In the genomic region with DNA sequence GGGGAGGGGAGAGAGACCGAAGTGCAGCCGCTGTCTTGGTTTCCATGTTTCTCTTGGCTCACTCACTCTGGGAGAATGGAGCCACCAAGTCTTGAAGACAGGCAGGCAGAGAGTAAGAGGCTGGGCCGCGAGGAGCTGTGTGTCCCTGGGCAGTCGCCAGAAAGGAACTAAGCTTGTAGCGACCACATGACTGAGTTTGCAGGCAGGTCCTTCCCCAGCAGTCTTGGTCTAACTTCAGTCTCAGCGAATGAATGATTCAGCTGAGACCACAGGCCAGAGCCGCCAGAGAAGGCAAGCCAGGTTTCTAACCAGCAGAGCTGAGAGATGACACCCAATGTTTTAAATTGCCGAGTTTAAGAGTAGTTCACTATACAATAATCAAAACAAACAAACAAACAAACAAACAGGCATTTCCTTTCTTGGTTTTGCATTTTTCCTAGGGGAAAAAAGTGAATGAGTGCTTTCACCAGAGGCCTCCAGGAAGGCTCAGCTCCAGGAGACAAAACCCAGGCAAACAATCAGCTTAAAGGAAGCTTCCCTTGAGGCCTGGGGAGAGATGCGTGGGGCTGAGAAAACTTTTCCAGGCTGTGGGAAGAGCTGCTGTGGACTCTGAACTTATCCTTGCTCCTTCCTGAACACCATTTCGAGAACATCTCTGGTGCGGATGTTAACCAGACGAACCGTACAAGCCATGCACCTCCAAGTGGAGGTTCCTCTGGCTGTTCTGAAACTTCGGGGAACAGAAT, we compare ENCODE assay signal across 8 mouse cellular contexts.
A peak's percentile ranks its signal among the peaks of the same experiment; 100 is the strongest.
DNase-seq lines count a peak whose midpoint lies in the region; ATAC-seq lines count a peak whose summit lies in the region.

No protein-coding gene starts in this region.

- H3K4me2 ChIP-seq in hindbrain, embryonic 15.5 days, result no peak overlapping the region
- no peak overlapping the region for H3K4me2 ChIP-seq in hindbrain, embryonic 16.5 days (ENCODE audit: low read length)
- H3K4me2 ChIP-seq in embryonic facial prominence, embryonic 14.5 days (ENCODE audit: low read depth, low read length), result peak overlapping the region; percentile 49
- no peak overlapping the region for H3K4me2 ChIP-seq in limb, embryonic 15.5 days
- no peak overlapping the region for H3K4me2 ChIP-seq in stomach, embryonic 16.5 days (ENCODE audit: low read depth, low read length)

- H3K27me3 ChIP-seq in hindbrain, embryonic 15.5 days, result peaks cover 3% of the 10 kb centered on the region; the same call in 1 of the 2 replicates
- no peaks in the 10 kb centered on the region for H3K27me3 ChIP-seq in hindbrain, embryonic 16.5 days (replicated peaks; ENCODE audit: control insufficient read depth, insufficient read depth, low read length)
- no peaks in the 10 kb centered on the region for H3K27me3 ChIP-seq in embryonic facial prominence, embryonic 14.5 days (replicated peaks; ENCODE audit: control insufficient read depth, insufficient read depth, low read length)
- no peaks in the 10 kb centered on the region for H3K27me3 ChIP-seq in limb, embryonic 15.5 days
- H3K27me3 ChIP-seq in stomach, embryonic 16.5 days (ENCODE audit: control insufficient read depth, insufficient read depth, low read length), result no peaks in the 10 kb centered on the region

- H3K4me3 ChIP-seq in hindbrain, embryonic 15.5 days, result no peak overlapping the region
- H3K4me3 ChIP-seq in hindbrain, embryonic 16.5 days (ENCODE audit: low read length), result no peak overlapping the region
- H3K4me3 ChIP-seq in embryonic facial prominence, embryonic 14.5 days (ENCODE audit: low read depth, low read length), result no peak overlapping the region
- no peak overlapping the region for H3K4me3 ChIP-seq in limb, embryonic 15.5 days
- H3K4me3 ChIP-seq in stomach, embryonic 16.5 days (replicated peaks; ENCODE audit: low read length), result no peak overlapping the region

- 66% methylated on average over 15 of the region's 15 CpGs for WGBS in hindbrain, embryonic 15.5 days
- WGBS in hindbrain, embryonic 16.5 days, result 60% methylated on average over 15 of the region's 15 CpGs
- 41% methylated on average over 13 of the region's 15 CpGs for WGBS in embryonic facial prominence, embryonic 14.5 days
- 52% methylated on average over 13 of the region's 15 CpGs for WGBS in limb, embryonic 15.5 days
- WGBS in stomach, embryonic 16.5 days, result 66% methylated on average over 15 of the region's 15 CpGs

- peaks cover 34% of the 10 kb centered on the region for H3K4me1 ChIP-seq in hindbrain, embryonic 15.5 days (replicated peaks)
- H3K4me1 ChIP-seq in hindbrain, embryonic 16.5 days (ENCODE audit: control insufficient read depth, insufficient read depth, low read depth, low read length), result peaks cover 21% of the 10 kb centered on the region
- H3K4me1 ChIP-seq in embryonic facial prominence, embryonic 14.5 days (ENCODE audit: control insufficient read depth, insufficient read depth, low read length), result peaks cover 50% of the 10 kb centered on the region
- H3K4me1 ChIP-seq in limb, embryonic 15.5 days, result peaks cover 53% of the 10 kb centered on the region
- H3K4me1 ChIP-seq in stomach, embryonic 16.5 days (ENCODE audit: control insufficient read depth, insufficient read depth, low read length), result peaks cover 33% of the 10 kb centered on the region

- H3K9me3 ChIP-seq in hindbrain, embryonic 15.5 days, result no peaks in the 10 kb centered on the region
- no peaks in the 10 kb centered on the region for H3K9me3 ChIP-seq in hindbrain, embryonic 16.5 days (ENCODE audit: control insufficient read depth, low read length)
- H3K9me3 ChIP-seq in embryonic facial prominence, embryonic 14.5 days (ENCODE audit: control insufficient read depth, low read length), result no peaks in the 10 kb centered on the region
- H3K9me3 ChIP-seq in limb, embryonic 15.5 days, result no peaks in the 10 kb centered on the region
- H3K9me3 ChIP-seq in stomach, embryonic 16.5 days (replicated peaks; ENCODE audit: control insufficient read depth, low read length), result no peaks in the 10 kb centered on the region

- ATAC-seq in hindbrain, embryonic 15.5 days (ENCODE audit: low FRiP score, low read depth), result no peak
- ATAC-seq in hindbrain, embryonic 16.5 days, result no peak
- no peak for ATAC-seq in embryonic facial prominence, embryonic 14.5 days (ENCODE audit: low read depth)
- ATAC-seq in limb, embryonic 15.5 days (ENCODE audit: insufficient number of reproducible peaks, low FRiP score, low TSS enrichment, low read depth), result no peak
- no peak for ATAC-seq in stomach, embryonic 16.5 days (ENCODE audit: insufficient read depth, low FRiP score)

- no peak overlapping the region for H3K9ac ChIP-seq in hindbrain, embryonic 15.5 days
- H3K9ac ChIP-seq in hindbrain, embryonic 16.5 days (ENCODE audit: low read depth, low read length), result no peak overlapping the region
- no peak overlapping the region for H3K9ac ChIP-seq in embryonic facial prominence, embryonic 14.5 days (ENCODE audit: low read depth, low read length)
- no peak overlapping the region for H3K9ac ChIP-seq in limb, embryonic 15.5 days
- 0 out of 2 replicates have a peak overlapping the region, but pooled peaks have one; percentile 7 for H3K9ac ChIP-seq in stomach, embryonic 16.5 days (ENCODE audit: low read length)

- intact Hi-C loops in heart, postnatal 10 days (cut with DNase I), result no loop called here

- peak; percentile 64 for DNase-seq in A20 (ENCODE audit: low read depth, low spot score)
- DNase-seq in embryonic facial prominence, embryonic 14.5 days (ENCODE audit: low spot score), result peak; percentile 88
- DNase-seq in heart, postnatal 10 days, result peak; percentile 70 to 75
- no peak for DNase-seq in thymus, postnatal 25 days

- H3K36me3 ChIP-seq in hindbrain, embryonic 15.5 days, result no peaks in the 10 kb centered on the region
- no peaks in the 10 kb centered on the region for H3K36me3 ChIP-seq in hindbrain, embryonic 16.5 days (ENCODE audit: control insufficient read depth, insufficient read depth, low read length)
- no peaks in the 10 kb centered on the region for H3K36me3 ChIP-seq in embryonic facial prominence, embryonic 14.5 days (ENCODE audit: control insufficient read depth, insufficient read depth, low read length)
- no peaks in the 10 kb centered on the region for H3K36me3 ChIP-seq in limb, embryonic 15.5 days
- no peaks in the 10 kb centered on the region for H3K36me3 ChIP-seq in stomach, embryonic 16.5 days (ENCODE audit: control insufficient read depth, insufficient read depth, low read length)

- peak overlapping the region; percentile 77; the same call in 1 of the 2 replicates for H3K27ac ChIP-seq in hindbrain, embryonic 15.5 days (replicated peaks)
- no peak overlapping the region for H3K27ac ChIP-seq in hindbrain, embryonic 16.5 days (ENCODE audit: low read depth, low read length)
- H3K27ac ChIP-seq in embryonic facial prominence, embryonic 14.5 days (replicated peaks; ENCODE audit: low read depth, low read length), result peak overlapping the region; percentile 98
- peak overlapping the region; percentile 95 for H3K27ac ChIP-seq in limb, embryonic 15.5 days
- peak overlapping the region; percentile 96 for H3K27ac ChIP-seq in stomach, embryonic 16.5 days (ENCODE audit: low read length)
